Mouse (Mus musculus): ENCODE data around the gene Slc6a2.

- no peak for TF ChIP-seq JUND (IDR thresholded peaks at IDR 0.05; ENCODE audit: low read depth, low read length)
- TF ChIP-seq POLR2A (IDR thresholded peaks at IDR 0.05; ENCODE audit: control insufficient read depth in 1 of 2, insufficient read depth in 1 of 2, low read depth in 1 of 2, low read length in 2 of 2, poor library complexity in 1 of 2) = no peak
Observed at GRCm38 (mm10) chr8:92959779-92960178, at the start of gene Slc6a2.

Data from MEL (cell line).